Mouse (Mus musculus): ENCODE data around the gene Lkaaear1. TPM values are rescaled to one million over a fixed set of nuclear protein-coding genes. Genes with fewer than 3 reads are reported as not detected.

Lkaaear1 gene
- total and polyA plus RNA-seq, 3 experiments, result not detected

DNA sequence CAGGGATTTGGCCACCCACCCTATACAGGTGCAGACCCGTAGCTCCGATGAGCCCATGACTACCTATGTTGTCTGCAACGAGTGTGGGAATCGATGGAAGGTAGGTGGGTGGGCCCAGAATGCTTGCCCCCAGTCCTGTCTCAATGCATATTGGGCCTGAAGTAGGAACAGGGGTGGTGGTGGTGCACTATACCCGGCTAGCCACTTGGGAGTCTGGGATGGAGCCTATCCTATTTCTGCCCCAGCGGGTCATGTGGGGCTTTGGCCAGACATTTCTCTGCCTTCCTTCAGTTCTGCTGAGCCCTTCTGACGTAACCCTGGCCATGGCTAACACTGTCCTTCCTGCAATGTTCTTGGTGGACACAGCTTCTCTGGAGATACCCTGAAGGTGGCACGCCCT, 10.7 kb downstream of the Lkaaear1 start:
- Histone ChIP-seq H3K4me3 (replicated peaks in 1 of 3; ENCODE audit: low read depth in 2 of 3, low read length in 2 of 3, poor library complexity in 1 of 3) (no peak overlapping the region), H3K79me2 (replicated peaks; ENCODE audit: control insufficient read depth, extremely low read depth, insufficient read depth, poor library complexity, severe bottlenecking) (peaks cover 14% of the 10 kb centered on the region), H3K9ac (ENCODE audit: insufficient read depth, low read depth) (no peak overlapping the region), H3K27ac (ENCODE audit: insufficient read depth, low read depth) (no peak overlapping the region), H3K36me3 (replicated peaks in 1 of 2; ENCODE audit: control insufficient read depth in 1 of 2, insufficient read depth in 1 of 2, low read length in 1 of 2) (peaks cover 36 to 81% of the 10 kb centered on the region in 2 experiments), H3K4me2 (ENCODE audit: insufficient read depth, low read depth, poor library complexity, severe bottlenecking) (no peak overlapping the region), H3K9me3 (replicated peaks; ENCODE audit: low read length) (no peaks in the 10 kb centered on the region), H3K27me3 (replicated peaks) (no peaks in the 10 kb centered on the region), H3K4me1 (ENCODE audit: control insufficient read depth in 1 of 2, insufficient read depth in 2 of 2) (peaks cover 23 to 67% of the 10 kb centered on the region in 2 experiments)
- TF ChIP-seq HCFC1 (IDR thresholded peaks at IDR 0.05; ENCODE audit: low read depth, low read length), result no peak
- no peak for TF ChIP-seq GABPA (IDR thresholded peaks at IDR 0.05; ENCODE audit: insufficient replicate concordance, low read depth, low read length)
- TF ChIP-seq TBP (conservative IDR thresholded peaks at IDR 0.05; ENCODE audit: low read depth, low read length), result no peak
- TF ChIP-seq MAX (IDR thresholded peaks at IDR 0.05; ENCODE audit: low read length), result no peak
- no peak for TF ChIP-seq CHD1 (IDR thresholded peaks at IDR 0.05; ENCODE audit: low read depth, low read length)
- no peak for TF ChIP-seq NRF1 (IDR thresholded peaks at IDR 0.05; ENCODE audit: low read depth, low read length)
- TF ChIP-seq SMC3 (IDR thresholded peaks at IDR 0.05; ENCODE audit: low read depth, low read length), result no peak
- TF ChIP-seq ZMIZ1 (IDR thresholded peaks at IDR 0.05; ENCODE audit: low read depth, low read length), result no peak
- no peak for TF ChIP-seq MAFK (IDR thresholded peaks at IDR 0.05; ENCODE audit: insufficient replicate concordance, low read length)
- no peak for TF ChIP-seq ZNF384 (IDR thresholded peaks at IDR 0.05; ENCODE audit: low read depth, low read length)
- dilution Hi-C loops (cut with MboI; ENCODE audit: extremely low pct_ligation_motif_present, extremely low pct_unique_long_range_greater_than_20kb, low sequenced_read_pairs) (no loop called here), in situ Hi-C loops (cut with MboI; ENCODE audit: low pct_ligation_motif_present, low pct_unique_long_range_greater_than_20kb, low sequenced_read_pairs) (no loop called here)
- DNase-seq (ENCODE audit: extremely low read depth), result no peak

DNA sequence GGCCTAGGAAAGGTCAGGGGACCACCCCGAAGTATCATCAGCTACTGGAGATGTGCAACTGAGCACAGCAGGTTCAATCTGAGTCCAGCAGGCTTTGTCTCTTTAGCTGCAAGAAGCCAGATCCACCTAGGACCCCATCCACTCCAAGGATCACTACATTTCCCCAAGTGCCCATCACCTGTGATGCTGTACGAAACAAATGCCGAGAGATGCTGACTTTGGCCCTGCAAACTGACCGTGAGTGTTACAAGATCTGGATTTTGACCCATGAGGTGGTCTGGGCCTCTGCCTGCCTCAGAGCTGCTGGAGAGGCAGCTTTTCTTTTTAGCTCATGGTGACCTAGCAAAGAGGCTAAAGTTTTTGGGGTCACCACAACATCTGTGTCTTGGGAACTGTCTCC, 12.6 kb downstream of the Lkaaear1 start:
- TF ChIP-seq POLR2AphosphoS2 (IDR thresholded peaks at IDR 0.05; ENCODE audit: low read depth, low read length) (no peak), USF2 (conservative IDR thresholded peaks at IDR 0.05; ENCODE audit: low read depth, low read length) (no peak), ZNF384 (IDR thresholded peaks at IDR 0.05; ENCODE audit: low read depth, low read length) (no peak), HCFC1 (IDR thresholded peaks at IDR 0.05; ENCODE audit: low read depth, low read length) (no peak), CHD1 (IDR thresholded peaks at IDR 0.05; ENCODE audit: low read depth, low read length) (no peak)
- in situ Hi-C loops (cut with MboI; ENCODE audit: low pct_ligation_motif_present, low pct_unique_long_range_greater_than_20kb, low sequenced_read_pairs), result no loop called here
- Histone ChIP-seq H3K9ac (ENCODE audit: insufficient read depth, low read depth) (no peak overlapping the region), H3K27me3 (replicated peaks) (no peaks in the 10 kb centered on the region), H3K4me2 (ENCODE audit: insufficient read depth, low read depth, poor library complexity, severe bottlenecking) (no peak overlapping the region), H3K9me3 (replicated peaks; ENCODE audit: low read length) (no peaks in the 10 kb centered on the region), H3K4me3 (replicated peaks in 1 of 3; ENCODE audit: low read depth in 2 of 3, low read length in 2 of 3, poor library complexity in 1 of 3) (no peak overlapping the region), H3K27ac (ENCODE audit: insufficient read depth, low read depth) (no peak overlapping the region), H3K36me3 (replicated peaks in 1 of 2; ENCODE audit: control insufficient read depth in 1 of 2, insufficient read depth in 1 of 2, low read length in 1 of 2) (peaks cover 30 to 69% of the 10 kb centered on the region in 2 experiments), H3K79me2 (replicated peaks; ENCODE audit: control insufficient read depth, extremely low read depth, insufficient read depth, poor library complexity, severe bottlenecking) (no peaks in the 10 kb centered on the region; the same call in 1 of the 2 replicates), H3K4me1 (ENCODE audit: control insufficient read depth in 1 of 2, insufficient read depth in 2 of 2) (peaks cover 23 to 66% of the 10 kb centered on the region in 2 experiments)
- no peak for DNase-seq (ENCODE audit: extremely low read depth)
- dilution Hi-C loops (cut with MboI; ENCODE audit: extremely low pct_ligation_motif_present, extremely low pct_unique_long_range_greater_than_20kb, low sequenced_read_pairs), result no loop called here

DNA sequence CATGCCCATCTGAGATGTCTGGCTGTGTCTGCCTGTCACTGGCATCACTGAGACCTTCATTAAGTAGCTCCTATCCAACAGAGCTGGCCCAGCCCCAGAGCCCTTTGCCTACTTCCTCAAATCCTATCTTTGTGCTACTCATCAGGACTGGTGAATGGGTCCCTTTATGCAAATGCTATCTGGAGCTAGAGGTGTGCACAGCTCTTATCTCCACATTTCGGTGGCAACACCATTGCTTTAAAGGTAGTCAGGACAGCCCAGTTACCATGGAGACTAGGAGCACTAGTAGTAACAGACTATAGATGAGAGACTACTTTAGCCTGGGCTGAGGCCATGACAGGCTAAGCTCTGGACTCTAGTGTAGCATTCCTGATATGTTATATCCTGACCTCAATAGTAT, 13.5 kb downstream of the Lkaaear1 start:
- H3K4me2 ChIP-seq (ENCODE audit: insufficient read depth, low read depth, poor library complexity, severe bottlenecking), result no peak overlapping the region
- no peak overlapping the region for H3K9ac ChIP-seq (ENCODE audit: insufficient read depth, low read depth)
- peaks cover 29 to 60% of the 10 kb centered on the region in 2 experiments for H3K36me3 ChIP-seq (replicated peaks in 1 of 2; ENCODE audit: control insufficient read depth in 1 of 2, insufficient read depth in 1 of 2, low read length in 1 of 2)
- dilution Hi-C loops (cut with MboI; ENCODE audit: extremely low pct_ligation_motif_present, extremely low pct_unique_long_range_greater_than_20kb, low sequenced_read_pairs), result no loop called here
- no peaks in the 10 kb centered on the region for H3K27me3 ChIP-seq (replicated peaks)
- H3K9me3 ChIP-seq (replicated peaks; ENCODE audit: low read length), result no peaks in the 10 kb centered on the region
- H3K4me3 ChIP-seq (replicated peaks in 1 of 3; ENCODE audit: low read depth in 2 of 3, low read length in 2 of 3, poor library complexity in 1 of 3), result no peak overlapping the region
- H3K79me2 ChIP-seq (replicated peaks; ENCODE audit: control insufficient read depth, extremely low read depth, insufficient read depth, poor library complexity, severe bottlenecking), result no peaks in the 10 kb centered on the region
- TF ChIP-seq CTCF (conservative IDR thresholded peaks at IDR 0.05 in 1 of 2, IDR thresholded peaks at IDR 0.05 in 1 of 2; ENCODE audit: low read depth in 2 of 2, low read length in 2 of 2), result no peak
- TF ChIP-seq CHD2 (IDR thresholded peaks at IDR 0.05; ENCODE audit: low read length), result no peak
- no peak for TF ChIP-seq RCOR1 (conservative IDR thresholded peaks at IDR 0.05; ENCODE audit: low read depth, low read length)
- TF ChIP-seq MAX (IDR thresholded peaks at IDR 0.05; ENCODE audit: low read length), result no peak
- no peak for TF ChIP-seq USF1 (IDR thresholded peaks at IDR 0.05; ENCODE audit: low read depth, low read length)
- TF ChIP-seq TCF12 (IDR thresholded peaks at IDR 0.05; ENCODE audit: low read depth, low read length), result no peak
- TF ChIP-seq EP300 (IDR thresholded peaks at IDR 0.05; ENCODE audit: low read length), result no peak
- no peak for TF ChIP-seq ZC3H11A (IDR thresholded peaks at IDR 0.05; ENCODE audit: low read depth, low read length)
- TF ChIP-seq HCFC1 (IDR thresholded peaks at IDR 0.05; ENCODE audit: low read depth, low read length), result no peak
- TF ChIP-seq PAX5 (IDR thresholded peaks at IDR 0.05; ENCODE audit: low read length), result no peak
- no peak for TF ChIP-seq ETS1 (conservative IDR thresholded peaks at IDR 0.05; ENCODE audit: low read depth, low read length)
- DNase-seq (ENCODE audit: extremely low read depth), result no peak
- in situ Hi-C loops (cut with MboI; ENCODE audit: low pct_ligation_motif_present, low pct_unique_long_range_greater_than_20kb, low sequenced_read_pairs), result no loop called here
- H3K27ac ChIP-seq (ENCODE audit: insufficient read depth, low read depth), result no peak overlapping the region
- H3K4me1 ChIP-seq (ENCODE audit: control insufficient read depth in 1 of 2, insufficient read depth in 2 of 2), result peaks cover 17 to 58% of the 10 kb centered on the region in 2 experiments

Measured in CH12.LX (cell line).